Mouse (Mus musculus) CH12.LX (cell line): Measurements from ENCODE around the gene Mmd. TPM values are rescaled to one million over a fixed set of nuclear protein-coding genes. Genes with fewer than 3 reads are reported as not detected.

ENCODE experiments used
- DNase-seq: peaks from one replicate; pipeline ENCODE4 v3.0.0-alpha.2; 2013; ENCODE audit errors: extremely low read depth
- H3K27ac ChIP-seq: 2 replicates; pipeline ENCODE4 v1.5.1; 2012; ENCODE audit warnings: low read depth, mild to moderate bottlenecking, control low read depth, moderate library complexity; ENCODE audit not compliant: insufficient read depth
- H3K27me3 ChIP-seq: replicated peaks from 2 replicates; pipeline ENCODE3; 2012; ENCODE audit warnings: inconsistent platforms
- H3K36me3 ChIP-seq, 2 experiments: replicated peaks in 1 of 2; 2 replicates each; pipeline versions ENCODE3 to v1.6.1; 2012; ENCODE audit warnings: inconsistent platforms in 1 of 2, low read length in 1 of 2, mild to moderate bottlenecking in 1 of 2, mixed read lengths in 1 of 2, moderate library complexity in 1 of 2; ENCODE audit not compliant: control insufficient read depth in 1 of 2, insufficient read depth in 1 of 2
- H3K4me1 ChIP-seq, 2 experiments: 2 replicates each; pipeline ENCODE4 v1.6.1; 2012; ENCODE audit warnings: inconsistent platforms in 1 of 2, moderate library complexity in 1 of 2; ENCODE audit not compliant: insufficient read depth in 2 of 2, control insufficient read depth in 1 of 2
- H3K4me2 ChIP-seq: 2 replicates; pipeline ENCODE4 v1.6.1; 2012; ENCODE audit warnings: low read depth, mild to moderate bottlenecking, control low read depth; ENCODE audit not compliant: poor library complexity, insufficient read depth, severe bottlenecking
- H3K4me3 ChIP-seq, 3 experiments: fragments of 150-350 bp in 1 of 3; sonication (generic) in 1 of 3; replicated peaks in 1 of 3; 2 replicates each; pipeline versions ENCODE3 to v1.5.1; 2011 to 2012; ENCODE audit warnings: low read depth in 2 of 3, low read length in 2 of 3, mild to moderate bottlenecking in 2 of 3, moderate library complexity in 2 of 3, control low read depth in 1 of 3, improper control_type of control experiment in 1 of 3, inconsistent platforms in 1 of 3, mixed read lengths in 1 of 3; ENCODE audit not compliant: poor library complexity in 1 of 3
- H3K79me2 ChIP-seq: replicated peaks from 2 replicates; pipeline ENCODE4 v1.6.1; 2012; ENCODE audit warnings: mild to moderate bottlenecking, moderate library complexity; ENCODE audit not compliant: control insufficient read depth, poor library complexity, insufficient read depth, severe bottlenecking; ENCODE audit errors: extremely low read depth
- H3K9ac ChIP-seq: 2 replicates; pipeline ENCODE4 v1.6.1; 2012; ENCODE audit warnings: low read depth, mild to moderate bottlenecking, control low read depth, moderate library complexity; ENCODE audit not compliant: insufficient read depth
- H3K9me3 ChIP-seq: replicated peaks from 2 replicates; pipeline ENCODE3; 2012; ENCODE audit warnings: low read length, inconsistent platforms, mixed read lengths
- BHLHE40 ChIP-seq: IDR thresholded peaks from 2 replicates; pipeline ENCODE4 v1.6.1; 2011; ENCODE audit warnings: mild to moderate bottlenecking, low read depth, low read length, improper control_type of control experiment
- CHD1 ChIP-seq: IDR thresholded peaks from 2 replicates; pipeline ENCODE4 v1.6.1; 2012; ENCODE audit warnings: low read depth, low read length, improper control_type of control experiment, inconsistent platforms
- CHD2 ChIP-seq: IDR thresholded peaks from 2 replicates; pipeline ENCODE4 v1.6.1; 2011; ENCODE audit warnings: low read length, improper control_type of control experiment
- CTCF ChIP-seq, 2 experiments: IDR thresholded peaks in 1 of 2; conservative IDR thresholded peaks in 1 of 2; 2 replicates each; pipeline ENCODE4 v1.5.1; 2011 to 2012; ENCODE audit warnings: low read depth in 2 of 2, low read length in 2 of 2, improper control_type of control experiment in 1 of 2, inconsistent platforms in 1 of 2, mild to moderate bottlenecking in 1 of 2, moderate library complexity in 1 of 2
- E2F4 ChIP-seq: IDR thresholded peaks from 2 replicates; pipeline ENCODE4 v1.6.1; 2011; ENCODE audit warnings: low read depth, low read length, improper control_type of control experiment; ENCODE audit not compliant: insufficient replicate concordance
- ELF1 ChIP-seq: IDR thresholded peaks from 2 replicates; pipeline ENCODE4 v1.6.1; 2014; ENCODE audit warnings: low read depth, mild to moderate bottlenecking, inconsistent platforms, low read length, improper control_type of control experiment
- EP300 ChIP-seq: IDR thresholded peaks from 2 replicates; pipeline ENCODE4 v1.6.1; 2011; ENCODE audit warnings: low read length, improper control_type of control experiment
- ETS1 ChIP-seq: conservative IDR thresholded peaks from 2 replicates; pipeline ENCODE4 v1.6.1; 2012; ENCODE audit warnings: low read depth, mild to moderate bottlenecking, inconsistent platforms, low read length, improper control_type of control experiment, moderate library complexity
- GABPA ChIP-seq: IDR thresholded peaks from 2 replicates; pipeline ENCODE4 v1.6.1; 2012; ENCODE audit warnings: low read depth, low read length, improper control_type of control experiment, inconsistent platforms; ENCODE audit not compliant: insufficient replicate concordance
- HCFC1 ChIP-seq: IDR thresholded peaks from 2 replicates; pipeline ENCODE4 v1.6.1; 2012; ENCODE audit warnings: low read depth, mild to moderate bottlenecking, inconsistent platforms, low read length, improper control_type of control experiment
- IRF4 ChIP-seq: IDR thresholded peaks from 2 replicates; pipeline ENCODE4 v1.6.1; 2014; ENCODE audit warnings: low read depth, mild to moderate bottlenecking, inconsistent platforms, low read length, improper control_type of control experiment
- JUN ChIP-seq: IDR thresholded peaks from 2 replicates; pipeline ENCODE4 v1.6.1; 2011; ENCODE audit warnings: low read depth, mild to moderate bottlenecking, low read length, improper control_type of control experiment, moderate library complexity; ENCODE audit not compliant: insufficient read depth
- JUND ChIP-seq: conservative IDR thresholded peaks from 2 replicates; pipeline ENCODE4 v1.6.1; 2011; ENCODE audit warnings: low read depth, low read length, improper control_type of control experiment
- MAFK ChIP-seq: IDR thresholded peaks from 2 replicates; pipeline ENCODE4 v1.6.1; 2011; ENCODE audit warnings: low read length, improper control_type of control experiment; ENCODE audit not compliant: insufficient replicate concordance
- MAZ ChIP-seq: IDR thresholded peaks from 2 replicates; pipeline ENCODE4 v1.6.1; 2012; ENCODE audit warnings: low read depth, mild to moderate bottlenecking, inconsistent platforms, low read length, improper control_type of control experiment, moderate library complexity
- MEF2A ChIP-seq: IDR thresholded peaks from 2 replicates; pipeline ENCODE4 v1.6.1; 2014; ENCODE audit warnings: low read depth, mild to moderate bottlenecking, inconsistent platforms, low read length, improper control_type of control experiment, borderline replicate concordance
- MXI1 ChIP-seq: IDR thresholded peaks from 2 replicates; pipeline ENCODE4 v1.6.1; 2011; ENCODE audit warnings: mild to moderate bottlenecking, low read depth, low read length, improper control_type of control experiment
- MYC ChIP-seq: IDR thresholded peaks from 2 replicates; pipeline ENCODE4 v1.6.1; 2011; ENCODE audit warnings: low read depth, mild to moderate bottlenecking, improper control_type of control experiment, low read length
- NELFE ChIP-seq: IDR thresholded peaks from 2 replicates; pipeline ENCODE4 v1.6.1; 2011; ENCODE audit warnings: low read depth, low read length, improper control_type of control experiment
- PAX5 ChIP-seq: IDR thresholded peaks from 2 replicates; pipeline ENCODE4 v1.6.1; 2012; ENCODE audit warnings: low read length, inconsistent platforms, mixed read lengths
- POLR2A ChIP-seq: IDR thresholded peaks from 2 replicates; pipeline ENCODE4 v1.6.1; 2011; ENCODE audit warnings: low read depth, mild to moderate bottlenecking, improper control_type of control experiment, low read length
- RAD21 ChIP-seq: IDR thresholded peaks from 2 replicates; pipeline ENCODE4 v1.6.1; 2011; ENCODE audit warnings: low read depth, mild to moderate bottlenecking, low read length, improper control_type of control experiment, moderate library complexity
- RCOR1 ChIP-seq: conservative IDR thresholded peaks from 2 replicates; pipeline ENCODE4 v1.6.1; 2012; ENCODE audit warnings: low read depth, mild to moderate bottlenecking, inconsistent platforms, low read length, improper control_type of control experiment
- SIN3A ChIP-seq: IDR thresholded peaks from 2 replicates; pipeline ENCODE4 v1.6.1; 2012; ENCODE audit warnings: low read length, improper control_type of control experiment, inconsistent platforms
- SMC3 ChIP-seq: IDR thresholded peaks from 2 replicates; pipeline ENCODE4 v1.6.1; 2011; ENCODE audit warnings: low read depth, low read length, improper control_type of control experiment
- TBP ChIP-seq: conservative IDR thresholded peaks from 2 replicates; pipeline ENCODE4 v1.6.1; 2011; ENCODE audit warnings: low read depth, low read length, improper control_type of control experiment
- TCF12 ChIP-seq: IDR thresholded peaks from 2 replicates; pipeline ENCODE4 v1.6.1; 2014; ENCODE audit warnings: low read depth, mild to moderate bottlenecking, inconsistent platforms, low read length, improper control_type of control experiment
- UBTF ChIP-seq: IDR thresholded peaks from 2 replicates; pipeline ENCODE4 v1.6.1; 2012; ENCODE audit warnings: low read depth, mild to moderate bottlenecking, inconsistent platforms, low read length, improper control_type of control experiment, moderate library complexity
- USF1 ChIP-seq: IDR thresholded peaks from 2 replicates; pipeline ENCODE4 v1.6.1; 2014; ENCODE audit warnings: low read depth, mild to moderate bottlenecking, inconsistent platforms, low read length, improper control_type of control experiment
- USF2 ChIP-seq: conservative IDR thresholded peaks from 2 replicates; pipeline ENCODE4 v1.6.1; 2011; ENCODE audit warnings: low read depth, low read length, improper control_type of control experiment
- ZC3H11A ChIP-seq: IDR thresholded peaks from 2 replicates; pipeline ENCODE4 v1.6.1; 2012; ENCODE audit warnings: low read depth, mild to moderate bottlenecking, inconsistent platforms, low read length, improper control_type of control experiment
- ZKSCAN1 ChIP-seq: IDR thresholded peaks from 2 replicates; pipeline ENCODE4 v1.6.1; 2012; ENCODE audit warnings: low read depth, inconsistent platforms, low read length, improper control_type of control experiment, borderline replicate concordance
- ZMIZ1 ChIP-seq: IDR thresholded peaks from 2 replicates; pipeline ENCODE4 v1.6.1; 2012; ENCODE audit warnings: low read depth, mild to moderate bottlenecking, inconsistent platforms, low read length, improper control_type of control experiment
- ZNF384 ChIP-seq: IDR thresholded peaks from 2 replicates; pipeline ENCODE4 v1.6.1; 2012; ENCODE audit warnings: low read depth, low read length, improper control_type of control experiment, inconsistent platforms
- dilution Hi-C: fragments of 300-500 bp; cut with MboI; formaldehyde crosslinking; loops from 2 replicates; pipeline ENCODE4 v1.14.3; 2020; ENCODE audit warnings: low sequenced_read_pairs; ENCODE audit not compliant: extremely low pct_unique_long_range_greater_than_20kb, extremely low pct_ligation_motif_present
- in situ Hi-C: fragments of 300-500 bp; cut with MboI; formaldehyde crosslinking; loops from 3 replicates; pipeline ENCODE4 v1.14.3; 2019; ENCODE audit warnings: low sequenced_read_pairs, low pct_ligation_motif_present, low pct_unique_long_range_greater_than_20kb, mixed read lengths
- polyA plus RNA-seq: library from polyadenylated mRNA; unstranded; fragments of >175 nt; gene quantifications from 2 replicates; pipeline ENCODE4 v1.2.1, GENCODE M21; 2012; ENCODE audit warnings: low read depth; ENCODE audit not compliant: insufficient read length
- total RNA-seq, 2 experiments: library from RNA; depleted of rRNA; stranded (reverse); fragments of 300-350 nt in 1 of 2; fragments of >200 nt in 1 of 2; gene quantifications; 2 replicates each; pipeline ENCODE4 v1.2.3; 2012 to 2014

Gene Mmd
- total and polyA plus RNA-seq, 3 experiments: 10.3 to 60.4 (median 39.8) TPM

- no peak for DNase-seq
- no peaks in the 10 kb centered on the region for H3K27me3 ChIP-seq
- dilution Hi-C loops: no loop called here
- no peak overlapping the region for H3K4me3 ChIP-seq
- H3K9me3 ChIP-seq: no peaks in the 10 kb centered on the region
- no peak overlapping the region for H3K27ac ChIP-seq
- H3K9ac ChIP-seq: no peak overlapping the region
- H3K79me2 ChIP-seq: no peaks in the 10 kb centered on the region
- no peaks in the 10 kb centered on the region for H3K36me3 ChIP-seq
- no peak overlapping the region for H3K4me2 ChIP-seq
- in situ Hi-C loops: no loop called here
- TF ChIP-seq MAZ (no peak), CHD2 (no peak), ZMIZ1 (no peak), EP300 (no peak), JUN (no peak), ZNF384 (no peak), POLR2A (no peak), USF1 (no peak), BHLHE40 (no peak)
- TF ChIP-seq, all 38 proteins: peak for 0
- no peaks in the 10 kb centered on the region for H3K4me1 ChIP-seq
Observed at GRCm38 (mm10) chr11:90314606-90315005, 65.3 kb downstream of the Mmd start.

DNA sequence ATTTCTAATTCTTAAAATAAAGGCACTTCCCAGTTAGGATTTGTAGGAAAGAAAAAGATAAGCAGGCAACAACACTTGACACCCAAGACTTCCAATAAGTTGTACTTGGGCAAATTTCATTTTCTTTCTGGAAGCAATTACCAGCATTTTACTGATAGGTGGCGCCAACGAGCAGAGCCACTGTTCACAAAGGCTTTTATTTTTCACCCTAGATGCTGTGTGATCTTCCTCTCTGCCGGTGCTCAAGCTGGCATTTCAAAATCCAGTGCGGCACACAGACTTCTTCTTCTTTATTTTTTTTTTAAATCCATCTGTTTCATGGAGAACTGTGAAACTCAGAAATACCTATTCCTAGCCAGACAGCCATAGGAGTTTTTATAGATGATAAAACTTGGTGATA is 68.2 kb downstream of the Mmd start:
- Histone ChIP-seq H3K27me3 (no peaks in the 10 kb centered on the region), H3K4me2 (no peak overlapping the region), H3K4me1 (no peaks in the 10 kb centered on the region), H3K79me2 (no peaks in the 10 kb centered on the region), H3K9me3 (no peaks in the 10 kb centered on the region), H3K27ac (no peak overlapping the region), H3K9ac (no peak overlapping the region), H3K36me3 (no peaks in the 10 kb centered on the region), H3K4me3 (no peak overlapping the region)
- in situ Hi-C loops: no loop called here
- DNase-seq: peak; percentile 69
- dilution Hi-C loops: no loop called here
- TF ChIP-seq ZNF384 (no peak), CHD1 (no peak), MEF2A (no peak), UBTF (no peak), ZKSCAN1 (no peak), TBP (no peak), CHD2 (no peak), USF1 (no peak), CTCF (conservative IDR thresholded peaks at IDR 0.05 in 1 of 2, IDR thresholded peaks at IDR 0.05 in 1 of 2; ENCODE audit: low read depth in 2 of 2, low read length in 2 of 2) (peak; percentile 87 to 90), MAZ (no peak), BHLHE40 (no peak), MAFK (no peak), ELF1 (no peak), NELFE (no peak), USF2 (no peak), SIN3A (no peak), SMC3 (peak; percentile 92), JUND (no peak), TCF12 (no peak), ETS1 (no peak), E2F4 (no peak), ZMIZ1 (no peak), MXI1 (no peak), PAX5 (no peak), EP300 (no peak), MYC (no peak), ZC3H11A (peak; percentile 67), HCFC1 (no peak), RCOR1 (no peak), IRF4 (no peak), GABPA (no peak), RAD21 (peak; percentile 86), JUN (no peak)
